Mouse (Mus musculus): ENCODE measurements around the gene Nkain2. TPM values are rescaled to one million over a fixed set of nuclear protein-coding genes. Genes with fewer than 3 reads are reported as not detected.
"Not testable (repeated sequence)": the region's sequence is repeated elsewhere in the genome, so short reads cannot be mapped to it uniquely, and the experiment has no call there.

Nkain2 gene
- polyA plus RNA-seq, 1 experiment from 2014 or later, result 0.11 TPM

GRCm38 (mm10) chr10:32869541-32869940 lies 20.7 kb downstream of the Nkain2 start:
- no peaks in the 10 kb centered on the region for H3K27me3 ChIP-seq (ENCODE audit: insufficient read depth, low read length)
- no peaks in the 10 kb centered on the region for H3K4me1 ChIP-seq (ENCODE audit: insufficient read depth)
- H3K9ac ChIP-seq (replicated peaks), result no peak overlapping the region
- no peak overlapping the region for H3K4me2 ChIP-seq (ENCODE audit: low read depth, low read length)
- no peak overlapping the region for H3K27ac ChIP-seq (ENCODE audit: low read depth)
- no peak for TF ChIP-seq EP300 (IDR thresholded peaks at IDR 0.05; ENCODE audit: low read depth)
- no peak for TF ChIP-seq CTCF (IDR thresholded peaks at IDR 0.05; ENCODE audit: low read depth)
- ATAC-seq (no peak), DNase-seq (no peak)
- WGBS (ENCODE audit: insufficient replicate concordance), result 57% methylated on average over 1 of the region's 1 CpGs
- no peaks in the 10 kb centered on the region for H3K9me3 ChIP-seq (ENCODE audit: low read length)
- no peaks in the 10 kb centered on the region for H3K36me3 ChIP-seq (replicated peaks; ENCODE audit: insufficient read depth, low read length)
- no peak overlapping the region for H3K4me3 ChIP-seq (ENCODE audit: low read depth, low read length)

DNA sequence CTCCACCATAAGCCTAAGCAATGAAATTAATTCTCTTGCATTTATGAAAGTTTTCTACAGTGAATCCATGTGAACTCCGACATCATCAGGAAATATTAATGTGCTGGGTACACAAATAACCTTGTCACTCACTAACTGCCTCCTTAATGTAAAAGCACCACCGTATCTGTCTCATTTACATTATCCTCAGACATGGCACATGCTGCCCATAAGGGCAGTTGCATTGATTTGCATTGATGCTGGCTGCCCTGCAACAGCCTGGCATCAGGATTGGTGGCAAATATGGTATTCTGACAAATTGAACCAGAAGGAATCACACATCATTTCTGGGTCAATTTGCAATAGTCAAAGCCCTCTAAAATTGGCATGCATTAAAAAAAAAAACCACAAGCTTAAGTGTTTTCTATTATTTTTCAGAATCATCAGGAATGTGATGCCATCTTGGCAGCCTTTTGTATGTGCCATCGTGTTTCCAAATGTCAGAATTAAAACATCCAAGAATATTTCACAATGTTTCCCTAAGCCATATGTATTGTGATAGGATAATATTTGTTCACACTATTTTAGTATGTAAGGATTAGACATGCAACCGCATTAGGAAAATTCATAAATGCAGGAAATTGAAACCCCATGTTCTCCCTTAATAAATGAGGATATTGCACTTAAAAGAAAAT lies 74.9 kb downstream of the Nkain2 start:
- Histone ChIP-seq H3K9me3 (ENCODE audit: low read length) (no peaks in the 10 kb centered on the region), H3K27ac (ENCODE audit: low read depth) (no peak overlapping the region), H3K36me3 (replicated peaks; ENCODE audit: insufficient read depth, low read length) (no peaks in the 10 kb centered on the region), H3K4me3 (ENCODE audit: low read depth, low read length) (no peak overlapping the region), H3K4me1 (ENCODE audit: insufficient read depth) (no peaks in the 10 kb centered on the region), H3K9ac (replicated peaks) (no peak overlapping the region), H3K27me3 (ENCODE audit: insufficient read depth, low read length) (no peaks in the 10 kb centered on the region), H3K4me2 (ENCODE audit: low read depth, low read length) (no peak overlapping the region)
- no peak for ATAC-seq
- TF ChIP-seq CTCF (IDR thresholded peaks at IDR 0.05; ENCODE audit: low read depth), result no peak
- TF ChIP-seq EP300 (IDR thresholded peaks at IDR 0.05; ENCODE audit: low read depth), result no peak
- 74% methylated on average over 4 of the region's 4 CpGs for WGBS (ENCODE audit: insufficient replicate concordance)
- no peak for DNase-seq

- H3K4me2 ChIP-seq (ENCODE audit: low read depth, low read length), result no peak overlapping the region
- ATAC-seq (no peak), DNase-seq (no peak)
- no peaks in the 10 kb centered on the region for H3K4me1 ChIP-seq (ENCODE audit: insufficient read depth)
- 54% methylated on average over 2 of the region's 2 CpGs for WGBS (ENCODE audit: insufficient replicate concordance)
- no peaks in the 10 kb centered on the region for H3K9me3 ChIP-seq (ENCODE audit: low read length)
- H3K4me3 ChIP-seq (ENCODE audit: low read depth, low read length), result no peak overlapping the region
- no peak for TF ChIP-seq EP300 (IDR thresholded peaks at IDR 0.05; ENCODE audit: low read depth)
- no peak for TF ChIP-seq CTCF (IDR thresholded peaks at IDR 0.05; ENCODE audit: low read depth)
- H3K9ac ChIP-seq (replicated peaks), result no peak overlapping the region
- H3K36me3 ChIP-seq (replicated peaks; ENCODE audit: insufficient read depth, low read length), result no peaks in the 10 kb centered on the region
- no peak overlapping the region for H3K27ac ChIP-seq (ENCODE audit: low read depth)
- no peaks in the 10 kb centered on the region for H3K27me3 ChIP-seq (ENCODE audit: insufficient read depth, low read length)
These were observed 94.0 kb downstream of the Nkain2 start for GRCm38 (mm10) chr10:32796215-32796614.

GRCm38 (mm10) chr10:32790541-32790940 lies 99.7 kb downstream of the Nkain2 start:
- no peak for TF ChIP-seq CTCF (IDR thresholded peaks at IDR 0.05; ENCODE audit: low read depth)
- no peak for TF ChIP-seq EP300 (IDR thresholded peaks at IDR 0.05; ENCODE audit: low read depth)
- no peak for ATAC-seq
- DNase-seq, result no peak
- H3K4me2 ChIP-seq (ENCODE audit: low read depth, low read length), result no peak overlapping the region
- no peak overlapping the region for H3K9ac ChIP-seq (replicated peaks)
- H3K4me1 ChIP-seq (ENCODE audit: insufficient read depth), result no peaks in the 10 kb centered on the region
- no peaks in the 10 kb centered on the region for H3K36me3 ChIP-seq (replicated peaks; ENCODE audit: insufficient read depth, low read length)
- H3K9me3 ChIP-seq (ENCODE audit: low read length), result no peaks in the 10 kb centered on the region
- no peak overlapping the region for H3K4me3 ChIP-seq (ENCODE audit: low read depth, low read length)
- H3K27ac ChIP-seq (ENCODE audit: low read depth), result no peak overlapping the region
- H3K27me3 ChIP-seq (ENCODE audit: insufficient read depth, low read length), result no peaks in the 10 kb centered on the region

DNA sequence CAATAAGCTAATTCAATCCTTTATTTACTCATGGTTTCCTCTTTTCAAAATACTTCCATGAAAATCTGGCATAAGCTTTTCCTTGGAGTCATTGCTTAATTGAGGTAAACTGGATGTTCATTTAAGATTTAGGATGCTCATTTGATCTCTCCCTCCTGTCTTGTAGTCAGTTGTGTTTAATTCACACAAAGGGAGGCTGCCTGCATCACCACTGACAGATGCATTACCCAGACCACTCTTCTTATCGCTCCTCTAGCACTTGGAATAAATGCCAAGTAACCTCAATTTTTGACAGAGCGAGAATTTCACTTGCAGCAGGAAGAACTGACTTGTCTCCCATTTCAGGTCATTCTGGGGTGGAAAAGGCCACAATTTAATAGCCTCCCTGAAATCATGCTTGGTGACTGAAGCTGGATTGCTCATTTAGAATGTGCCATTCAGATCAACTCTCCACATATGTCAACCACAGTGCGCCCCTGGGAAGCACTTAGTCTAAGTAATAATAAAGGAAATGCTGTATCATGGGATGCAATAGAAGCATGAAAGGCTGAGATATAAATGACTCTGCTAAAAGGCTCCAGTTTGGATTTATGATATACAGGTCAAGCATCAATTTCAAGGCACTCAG lies 107.4 kb downstream of the Nkain2 start:
- ATAC-seq (no peak), DNase-seq (no peak)
- H3K27me3 ChIP-seq (ENCODE audit: insufficient read depth, low read length), result no peaks in the 10 kb centered on the region
- no peak overlapping the region for H3K4me3 ChIP-seq (ENCODE audit: low read depth, low read length)
- no peaks in the 10 kb centered on the region for H3K4me1 ChIP-seq (ENCODE audit: insufficient read depth)
- no peak overlapping the region for H3K9ac ChIP-seq (replicated peaks)
- 72% methylated on average over 3 of the region's 3 CpGs for WGBS (ENCODE audit: insufficient replicate concordance)
- H3K27ac ChIP-seq (ENCODE audit: low read depth), result no peak overlapping the region
- H3K4me2 ChIP-seq (ENCODE audit: low read depth, low read length), result no peak overlapping the region
- TF ChIP-seq EP300 (IDR thresholded peaks at IDR 0.05; ENCODE audit: low read depth) (no peak), CTCF (IDR thresholded peaks at IDR 0.05; ENCODE audit: low read depth) (no peak)
- H3K9me3 ChIP-seq (ENCODE audit: low read length), result no peaks in the 10 kb centered on the region
- no peaks in the 10 kb centered on the region for H3K36me3 ChIP-seq (replicated peaks; ENCODE audit: insufficient read depth, low read length)

DNA sequence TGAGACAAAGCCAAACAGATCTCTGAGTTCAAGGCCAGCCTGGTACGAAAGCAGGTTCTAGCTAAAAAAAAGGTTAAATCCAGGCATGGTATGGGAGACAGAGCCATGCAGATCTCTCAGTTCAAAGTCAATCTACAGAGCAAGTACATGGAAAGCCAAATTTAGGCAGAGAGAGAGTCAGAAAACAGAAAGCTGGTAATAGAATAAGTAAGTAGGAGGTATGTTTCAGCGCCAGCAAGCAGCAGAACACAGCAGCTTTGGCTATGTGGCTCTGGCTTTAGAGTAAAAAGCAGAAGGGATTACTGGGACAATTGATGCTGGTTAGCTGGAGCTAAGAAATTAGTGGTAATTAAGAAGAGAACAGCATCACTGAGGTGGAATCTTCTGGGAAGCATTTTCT lies 151.3 kb downstream of the Nkain2 start:
- no peak for TF ChIP-seq CTCF (IDR thresholded peaks at IDR 0.05; ENCODE audit: low read depth)
- TF ChIP-seq EP300 (IDR thresholded peaks at IDR 0.05; ENCODE audit: low read depth), result no peak
- Histone ChIP-seq H3K27ac (ENCODE audit: low read depth) (no peak overlapping the region), H3K27me3 (ENCODE audit: insufficient read depth, low read length) (no peaks in the 10 kb centered on the region), H3K36me3 (replicated peaks; ENCODE audit: insufficient read depth, low read length) (no peaks in the 10 kb centered on the region), H3K9ac (replicated peaks) (no peak overlapping the region), H3K9me3 (ENCODE audit: low read length) (no peaks in the 10 kb centered on the region), H3K4me2 (ENCODE audit: low read depth, low read length) (no peak overlapping the region), H3K4me3 (ENCODE audit: low read depth, low read length) (no peak overlapping the region), H3K4me1 (ENCODE audit: insufficient read depth) (no peaks in the 10 kb centered on the region)
- DNase-seq, result no peak
- WGBS (ENCODE audit: insufficient replicate concordance), result 72% methylated on average over 2 of the region's 2 CpGs
- ATAC-seq, result no peak

GRCm38 (mm10) chr10:32706579-32706978 lies 183.7 kb downstream of the Nkain2 start:
- not testable (repeated sequence) for DNase-seq; H3K9me3 ChIP-seq (ENCODE audit: low read length); ATAC-seq; H3K27ac ChIP-seq (ENCODE audit: low read depth); H3K4me3 ChIP-seq (ENCODE audit: low read depth, low read length); H3K4me2 ChIP-seq (ENCODE audit: low read depth, low read length); H3K36me3 ChIP-seq (replicated peaks; ENCODE audit: insufficient read depth, low read length); H3K9ac ChIP-seq (replicated peaks); H3K27me3 ChIP-seq (ENCODE audit: insufficient read depth, low read length); H3K4me1 ChIP-seq (ENCODE audit: insufficient read depth)
- 50% methylated on average over 1 of the region's 1 CpGs for WGBS (ENCODE audit: insufficient replicate concordance)

Data from liver, postnatal 0 days (tissue).